24 mouse cellular contexts compared by ENCODE assay signal in genomic region chr4:86882413-86882812, GRCm38 (mm10). TPM values are rescaled to one million over a fixed set of nuclear protein-coding genes. Genes with fewer than 3 reads are reported as not detected.
DNase-seq lines count a peak whose midpoint lies in the region; ATAC-seq lines count a peak whose summit lies in the region.
"Had no signal": no experiment of that assay in that cellular context is flagged by ENCODE, and none has a peak within 500 bp of the region (broad histone marks: within the 10 kb centered on the region; RNA-seq: fewer than 3 reads in every experiment).

No protein-coding gene starts in this region.

- DNase-seq in heart, adult 11 months: peak; percentile 92
- no peak for DNase-seq in heart, postnatal 14 days
- DNase-seq in heart, embryonic 10.5 days (ENCODE audit: low spot score): no peak
- peak; percentile 43 for DNase-seq in lung, postnatal 25 days (ENCODE audit: low spot score)
- DNase-seq in lung, postnatal 14 days: no peak
- DNase-seq: adrenal gland, adult 8-10 months; adrenal gland, postnatal 25 days; cerebellum, adult 18-20 months; cerebellum, adult 9-10 months; cerebellum, postnatal 14 days; gastrocnemius, adult 2 months; gastrocnemius, postnatal 14 days; heart, adult 18-20 months; heart, postnatal 10 days; heart, postnatal 4 days had no signal

- 31% methylated on average over 2 of the region's 2 CpGs for WGBS in heart, embryonic 16.5 days
- 43% methylated on average over 2 of the region's 2 CpGs for WGBS in heart, embryonic 10.5 days

- H3K36me3 ChIP-seq in heart, embryonic 16.5 days (ENCODE audit: control insufficient read depth, insufficient read depth): no peaks in the 10 kb centered on the region
- peaks cover 4% of the 10 kb centered on the region; the same call in 1 of the 2 replicates for H3K36me3 ChIP-seq in heart, embryonic 10.5 days
- H3K36me3 ChIP-seq: forebrain, embryonic 10.5 days had no signal

- H3K27ac ChIP-seq in heart, embryonic 16.5 days (ENCODE audit: low read length): 0 out of 2 replicates have a peak overlapping the region, but pooled peaks have one; percentile 32
- no peak overlapping the region for H3K27ac ChIP-seq in heart, embryonic 10.5 days
- H3K27ac ChIP-seq: forebrain, embryonic 10.5 days; forebrain, embryonic 13.5 days; gastrocnemius, adult 2 months; hindbrain, embryonic 14.5 days; hindbrain, postnatal 0 days had no signal

- no peak overlapping the region for H3K9ac ChIP-seq in heart, embryonic 16.5 days (ENCODE audit: low read length)
- H3K9ac ChIP-seq: forebrain, embryonic 13.5 days; hindbrain, embryonic 14.5 days had no signal

- H3K4me2 ChIP-seq in heart, embryonic 16.5 days (ENCODE audit: low read depth, low read length): no peak overlapping the region
- H3K4me2 ChIP-seq: forebrain, embryonic 13.5 days; hindbrain, embryonic 14.5 days had no signal

- no peak overlapping the region for H3K4me3 ChIP-seq in heart, embryonic 16.5 days (ENCODE audit: low read length)
- no peak overlapping the region for H3K4me3 ChIP-seq in heart, embryonic 10.5 days
- H3K4me3 ChIP-seq: forebrain, embryonic 10.5 days; forebrain, embryonic 13.5 days; gastrocnemius, adult 2 months had no signal

- H3K9me3 ChIP-seq in heart, embryonic 16.5 days (replicated peaks; ENCODE audit: control insufficient read depth, low read length): no peaks in the 10 kb centered on the region
- no peaks in the 10 kb centered on the region for H3K9me3 ChIP-seq in heart, embryonic 10.5 days
- H3K9me3 ChIP-seq: forebrain, embryonic 10.5 days; forebrain, embryonic 13.5 days had no signal

- H3K4me1 ChIP-seq in heart, embryonic 16.5 days (ENCODE audit: control insufficient read depth, insufficient read depth, low read length): peaks cover 14% of the 10 kb centered on the region
- peaks cover 9% of the 10 kb centered on the region; the same call in 1 of the 2 replicates for H3K4me1 ChIP-seq in heart, embryonic 10.5 days
- H3K4me1 ChIP-seq: forebrain, embryonic 10.5 days; forebrain, embryonic 13.5 days had no signal

- intact Hi-C loops in heart, postnatal 14 days (cut with DNase I): no loop called here

- ATAC-seq in heart, embryonic 16.5 days (replicated peaks; ENCODE audit: extremely low read depth, insufficient read depth, low FRiP score): no peak
- ATAC-seq: activated CD4-positive, CD25-positive, alpha-beta regulatory T cell, adult 4 months; forebrain, embryonic 13.5 days; forebrain, embryonic 16.5 days; hindbrain, postnatal 0 days; inflammation-experienced regulatory T-cells, adult 6 months; intestine, embryonic 16.5 days had no signal

- no peaks in the 10 kb centered on the region for H3K27me3 ChIP-seq in heart, embryonic 16.5 days (ENCODE audit: control insufficient read depth, insufficient read depth, low read length)
- H3K27me3 ChIP-seq in heart, embryonic 10.5 days (ENCODE audit: insufficient read depth, poor library complexity, severe bottlenecking): no peaks in the 10 kb centered on the region
- H3K27me3 ChIP-seq: forebrain, embryonic 13.5 days had no signal

RNA-seq across cellular contexts. Expression of gene Acer2, which starts 8.2 kb away (rescaled TPM):
- 10 to 100 TPM; 21.4 to 26.9 TPM for total RNA-seq in heart, postnatal 14 days (2021)
- 29.3 and 31.2 TPM in 2 replicates for polyA plus RNA-seq in heart, embryonic 16.5 days (2015; fragmentation: Nextera tagmentation; extraction: Ambion mirVana)
- polyA plus RNA-seq in heart, embryonic 10.5 days (2016; fragmentation: Nextera tagmentation; extraction: Ambion mirVana): 25.0 and 32.8 TPM in 2 replicates

RNA-seq across cellular contexts. Expression of gene Rps6, which starts 25.2 kb away (rescaled TPM):
- total RNA-seq in heart, postnatal 14 days (2021): 100 to 1,000 TPM; 454 to 481 TPM
- polyA plus RNA-seq in heart, embryonic 16.5 days (2015; fragmentation: Nextera tagmentation; extraction: Ambion mirVana): 394 and 401 TPM in 2 replicates
- polyA plus RNA-seq in heart, embryonic 10.5 days (2016; fragmentation: Nextera tagmentation; extraction: Ambion mirVana): 492 and 664 TPM in 2 replicates

Comparison
In these comparisons a context has a peak if more than half of its experiments do, and no peak if none do; other contexts are left out.
1. DNase-seq: peak in heart, adult 11 months (single experiment) and lung, postnatal 25 days (single experiment); none in heart, postnatal 14 days (0 of 2), heart, embryonic 10.5 days (single experiment) and lung, postnatal 14 days (single experiment).